Mouse (Mus musculus): ENCODE measurements around the gene Sdc4. TPM values are rescaled to one million over a fixed set of nuclear protein-coding genes. Genes with fewer than 3 reads are reported as not detected.

Sdc4 gene
- total and polyA plus RNA-seq, 3 experiments, result 14.7 to 26.0 (median 20.2) TPM

DNA sequence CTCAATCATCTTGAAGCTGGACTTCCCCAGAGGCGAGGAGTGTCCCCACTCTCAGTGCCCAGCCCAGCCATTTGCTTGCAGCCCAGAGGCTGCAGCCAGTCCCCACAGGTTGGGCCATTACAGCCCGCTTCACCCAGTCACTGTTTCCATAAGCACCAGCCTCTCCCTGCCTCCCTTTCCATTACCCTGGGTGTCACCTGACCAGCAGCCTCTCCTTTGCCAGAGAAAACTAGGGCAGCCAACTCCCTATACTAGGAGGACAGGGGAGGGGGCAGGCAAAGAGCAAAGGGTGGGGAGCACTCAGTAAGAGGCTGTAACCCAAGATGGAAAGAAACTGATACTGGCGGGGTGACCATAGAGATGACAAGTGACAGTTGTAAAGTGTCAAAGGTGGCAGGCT lies 6.7 kb downstream of the Sdc4 start:
- Histone ChIP-seq H3K27ac (peak overlapping the region; percentile 9; the same call in 1 of the 2 replicates), H3K79me2 (replicated peaks; ENCODE audit: control insufficient read depth, insufficient read depth, low read length) (no peaks in the 10 kb centered on the region), H3K36me3 (ENCODE audit: control insufficient read depth, insufficient read depth, low read length) (no peaks in the 10 kb centered on the region), H3K4me3 (no peak overlapping the region), H3K27me3 (ENCODE audit: control insufficient read depth, insufficient read depth, low read length) (no peaks in the 10 kb centered on the region), H3K4me1 (ENCODE audit: control insufficient read depth, insufficient read depth, low read length) (peaks cover 12% of the 10 kb centered on the region), H3K9ac (ENCODE audit: low read depth, low read length) (no peak overlapping the region)
- TF ChIP-seq POLR2A (IDR thresholded peaks at IDR 0.05; ENCODE audit: insufficient read depth, low read depth, low read length) (no peak), CTCF (IDR thresholded peaks at IDR 0.05) (no peak), EP300 (IDR thresholded peaks at IDR 0.05; ENCODE audit: insufficient read depth, low read depth, low read length) (no peak)
- WGBS, result 64% methylated on average over 3 of the region's 3 CpGs
- DNase-seq, result peak in 1 of 2 experiments; percentile 47
- intact Hi-C loops (cut with DNase I), result no loop called here

DNA sequence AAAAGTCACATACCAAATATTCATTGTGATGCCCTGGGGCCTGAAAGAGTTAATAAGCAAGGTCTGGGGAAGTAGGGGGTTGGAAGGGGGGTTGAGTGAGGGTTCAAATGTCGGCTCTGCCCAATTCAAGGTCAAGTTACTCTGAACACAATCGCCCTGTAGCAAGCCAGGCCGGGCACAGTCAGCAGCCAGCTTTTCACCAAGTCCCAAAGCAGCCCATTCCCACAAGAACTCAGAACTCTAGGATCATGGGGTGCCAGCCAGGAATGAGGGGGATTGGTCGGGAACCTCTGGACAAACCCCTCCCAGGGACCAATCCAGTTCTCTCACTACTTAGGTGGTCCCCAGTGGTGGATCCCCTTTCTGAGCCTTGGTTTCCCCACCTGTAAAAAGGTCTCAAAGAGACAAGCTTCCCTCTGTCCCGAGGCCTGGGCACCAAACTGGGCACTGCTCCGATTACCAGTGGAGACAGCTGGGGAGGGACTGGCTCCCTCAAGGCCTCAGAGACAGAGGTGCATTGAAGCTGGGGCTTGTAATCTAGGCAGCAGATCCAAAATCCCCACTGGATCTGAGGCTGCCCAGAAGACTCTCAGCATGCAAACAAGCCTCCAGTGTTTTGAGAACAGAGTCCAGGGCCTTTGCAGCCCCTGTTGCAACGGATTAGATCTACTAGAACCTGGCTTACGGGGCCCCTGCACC lies 7.3 kb downstream of the Sdc4 start:
- WGBS, result 46% methylated on average over 8 of the region's 8 CpGs
- no peaks in the 10 kb centered on the region for H3K36me3 ChIP-seq (ENCODE audit: control insufficient read depth, insufficient read depth, low read length)
- peaks cover 12% of the 10 kb centered on the region for H3K4me1 ChIP-seq (ENCODE audit: control insufficient read depth, insufficient read depth, low read length)
- H3K9ac ChIP-seq (ENCODE audit: low read depth, low read length), result no peak overlapping the region
- no peaks in the 10 kb centered on the region for H3K79me2 ChIP-seq (replicated peaks; ENCODE audit: control insufficient read depth, insufficient read depth, low read length)
- no peak for DNase-seq
- H3K4me3 ChIP-seq, result no peak overlapping the region
- peak overlapping the region; percentile 9; the same call in 1 of the 2 replicates for H3K27ac ChIP-seq
- no peaks in the 10 kb centered on the region for H3K27me3 ChIP-seq (ENCODE audit: control insufficient read depth, insufficient read depth, low read length)
- no peak for TF ChIP-seq EP300 (IDR thresholded peaks at IDR 0.05; ENCODE audit: insufficient read depth, low read depth, low read length)
- TF ChIP-seq CTCF (IDR thresholded peaks at IDR 0.05), result no peak
- TF ChIP-seq POLR2A (IDR thresholded peaks at IDR 0.05; ENCODE audit: insufficient read depth, low read depth, low read length), result no peak
- intact Hi-C loops (cut with DNase I), result no loop called here

DNA sequence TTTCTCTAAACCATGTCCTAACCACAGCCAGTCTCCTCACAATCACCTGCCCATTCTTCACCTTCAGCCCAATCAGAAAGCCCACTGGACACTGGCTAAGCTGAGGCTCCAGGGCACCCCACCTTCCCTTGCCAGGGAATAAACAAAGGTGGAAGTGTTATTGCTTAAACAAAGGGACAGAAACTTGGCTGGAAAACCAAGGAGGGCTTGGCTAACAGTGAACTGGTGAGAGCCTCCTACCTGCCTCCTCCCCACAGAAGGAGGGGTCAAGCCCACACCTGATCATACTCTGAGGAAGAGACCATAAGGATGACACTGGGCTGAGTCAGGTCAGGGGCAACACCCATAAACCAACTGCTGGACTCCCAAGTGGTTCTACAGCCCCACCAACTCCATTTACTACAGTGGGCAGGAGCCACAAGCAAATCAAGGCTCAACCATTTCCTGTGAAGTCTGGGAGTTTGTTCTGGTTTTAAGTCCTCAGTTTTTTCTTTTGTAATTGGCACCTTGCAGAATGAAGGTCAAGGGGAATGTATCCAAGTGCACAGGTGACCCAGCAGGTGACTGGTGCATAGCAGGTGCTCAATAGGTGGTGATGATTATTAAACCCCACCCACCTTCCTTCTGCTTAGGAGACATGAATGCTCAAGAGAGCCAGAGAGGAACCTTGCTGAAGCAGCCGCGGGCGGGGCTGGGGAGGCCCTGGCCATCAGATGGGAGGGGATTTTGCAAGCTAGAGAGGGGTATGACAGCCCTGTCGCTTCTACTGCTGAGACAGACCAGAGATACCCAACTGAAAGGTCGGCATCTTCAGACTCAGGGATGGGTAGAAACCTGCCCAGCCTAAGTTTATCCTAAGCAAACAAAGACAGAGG lies 8.2 kb downstream of the Sdc4 start:
- no peak for TF ChIP-seq CTCF (IDR thresholded peaks at IDR 0.05)
- TF ChIP-seq EP300 (IDR thresholded peaks at IDR 0.05; ENCODE audit: insufficient read depth, low read depth, low read length), result no peak
- TF ChIP-seq POLR2A (IDR thresholded peaks at IDR 0.05; ENCODE audit: insufficient read depth, low read depth, low read length), result no peak
- intact Hi-C loops (cut with DNase I), result no loop called here
- no peaks in the 10 kb centered on the region for H3K36me3 ChIP-seq (ENCODE audit: control insufficient read depth, insufficient read depth, low read length)
- no peak overlapping the region for H3K9ac ChIP-seq (ENCODE audit: low read depth, low read length)
- H3K4me1 ChIP-seq (ENCODE audit: control insufficient read depth, insufficient read depth, low read length), result peaks cover 12% of the 10 kb centered on the region
- 42% methylated on average over 5 of the region's 5 CpGs for WGBS
- no peak overlapping the region for H3K4me3 ChIP-seq
- H3K27me3 ChIP-seq (ENCODE audit: control insufficient read depth, insufficient read depth, low read length), result no peaks in the 10 kb centered on the region
- H3K79me2 ChIP-seq (replicated peaks; ENCODE audit: control insufficient read depth, insufficient read depth, low read length), result no peaks in the 10 kb centered on the region
- no peak for DNase-seq
- no peak overlapping the region for H3K27ac ChIP-seq

DNA sequence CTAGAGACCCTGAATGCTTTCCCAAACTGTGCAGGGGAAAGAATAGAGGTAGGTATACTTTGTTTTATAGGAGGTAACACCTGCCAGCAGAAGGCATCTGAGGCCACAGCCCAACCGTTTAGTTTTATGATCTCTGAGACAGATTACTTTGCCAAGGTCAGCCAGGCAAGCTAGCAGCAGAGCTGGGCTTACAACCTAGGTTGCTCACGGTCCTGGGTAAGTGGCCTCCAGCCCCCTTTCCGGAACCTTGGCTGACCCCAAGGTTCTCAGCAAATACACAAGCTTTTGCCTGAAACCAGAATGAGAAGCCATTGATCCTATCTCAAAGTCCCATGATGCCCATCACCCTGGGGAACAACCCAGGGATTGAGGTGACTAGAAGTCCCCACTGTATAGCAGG lies 9.0 kb downstream of the Sdc4 start:
- DNase-seq, result no peak
- Histone ChIP-seq H3K4me1 (ENCODE audit: control insufficient read depth, insufficient read depth, low read length) (peaks cover 12% of the 10 kb centered on the region), H3K9ac (ENCODE audit: low read depth, low read length) (no peak overlapping the region), H3K36me3 (ENCODE audit: control insufficient read depth, insufficient read depth, low read length) (no peaks in the 10 kb centered on the region), H3K4me3 (no peak overlapping the region), H3K27ac (no peak overlapping the region), H3K79me2 (replicated peaks; ENCODE audit: control insufficient read depth, insufficient read depth, low read length) (no peaks in the 10 kb centered on the region), H3K27me3 (ENCODE audit: control insufficient read depth, insufficient read depth, low read length) (no peaks in the 10 kb centered on the region)
- intact Hi-C loops (cut with DNase I), result no loop called here
- TF ChIP-seq EP300 (IDR thresholded peaks at IDR 0.05; ENCODE audit: insufficient read depth, low read depth, low read length), result no peak
- no peak for TF ChIP-seq CTCF (IDR thresholded peaks at IDR 0.05)
- TF ChIP-seq POLR2A (IDR thresholded peaks at IDR 0.05; ENCODE audit: insufficient read depth, low read depth, low read length), result no peak
- 73% methylated on average over 3 of the region's 3 CpGs for WGBS

DNA sequence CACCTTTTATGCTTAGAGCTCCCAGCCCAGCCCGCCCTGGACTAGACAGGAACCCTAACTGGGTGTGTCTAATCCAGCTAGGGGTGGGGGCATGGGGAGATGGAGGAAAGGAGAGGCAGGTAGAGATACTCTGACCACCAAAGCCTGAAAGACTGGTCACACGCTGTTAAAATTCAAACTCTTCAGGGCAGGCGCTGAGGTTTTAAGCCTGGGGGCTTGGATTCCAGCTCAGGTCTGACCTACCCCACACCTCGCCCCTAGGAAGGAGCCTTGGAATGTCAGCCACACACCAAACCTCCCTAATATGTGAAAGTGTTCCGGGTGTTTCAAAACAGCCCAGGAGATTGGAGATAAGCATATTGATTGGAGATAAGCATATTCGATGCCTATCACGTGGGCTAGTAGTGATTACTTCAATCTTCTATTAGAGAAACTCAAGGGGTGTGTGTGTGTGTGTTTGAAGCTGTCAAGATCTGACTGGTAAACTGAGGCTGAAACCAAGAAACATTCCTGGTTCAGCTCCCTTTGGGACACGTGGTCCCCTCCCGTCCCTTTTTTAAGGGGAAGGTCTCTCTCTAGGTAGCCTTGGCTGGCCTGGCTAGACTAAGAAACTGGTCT lies 10.3 kb downstream of the Sdc4 start:
- WGBS, result 86% methylated on average over 9 of the region's 9 CpGs
- DNase-seq, result no peak
- intact Hi-C loops (cut with DNase I), result no loop called here

More for the DNA sequence above, 10.3 kb downstream of the Sdc4 start:
- no peak overlapping the region for H3K4me3 ChIP-seq
- TF ChIP-seq CTCF (IDR thresholded peaks at IDR 0.05) (no peak), EP300 (IDR thresholded peaks at IDR 0.05; ENCODE audit: insufficient read depth, low read depth, low read length) (no peak), POLR2A (IDR thresholded peaks at IDR 0.05; ENCODE audit: insufficient read depth, low read depth, low read length) (no peak)
- no peak overlapping the region; the same call in 1 of the 2 replicates for H3K27ac ChIP-seq
- no peaks in the 10 kb centered on the region for H3K79me2 ChIP-seq (replicated peaks; ENCODE audit: control insufficient read depth, insufficient read depth, low read length)
- no peaks in the 10 kb centered on the region for H3K27me3 ChIP-seq (ENCODE audit: control insufficient read depth, insufficient read depth, low read length)
- no peaks in the 10 kb centered on the region for H3K36me3 ChIP-seq (ENCODE audit: control insufficient read depth, insufficient read depth, low read length)
- no peak overlapping the region for H3K9ac ChIP-seq (ENCODE audit: low read depth, low read length)
- H3K4me1 ChIP-seq (ENCODE audit: control insufficient read depth, insufficient read depth, low read length), result peaks cover 10% of the 10 kb centered on the region

Data from heart, adult 2 months (tissue).